Mouse (Mus musculus) embryo, embryonic 10 days (tissue): Measurements from ENCODE around the gene Pex16.

Experiments
- DNase-seq: peaks from one replicate; pipeline ENCODE4 v3.0.0-alpha.2; 2015; ENCODE audit warnings: low spot score

Gene Pex16

DNA sequence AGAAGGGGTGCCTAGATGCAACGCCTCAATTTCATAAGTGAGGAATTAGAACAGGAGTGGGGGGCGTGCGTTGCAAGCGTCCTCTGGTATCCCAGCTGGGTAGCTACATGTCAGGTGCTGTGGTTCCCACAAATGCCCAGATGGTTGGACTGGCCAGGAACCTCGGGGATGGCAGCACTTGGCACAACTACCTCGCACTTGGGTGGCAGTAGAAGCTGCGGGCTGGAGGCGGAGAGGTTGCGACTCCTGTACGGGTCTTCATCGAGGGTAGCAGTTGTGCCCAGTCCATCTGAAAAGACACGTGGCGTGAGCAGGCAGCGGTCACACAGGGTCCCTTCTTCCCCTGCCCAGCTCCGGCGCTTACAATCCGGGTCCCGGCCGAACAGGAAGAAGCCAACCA, 4.1 kb upstream of the Pex16 start:
- peak; percentile 31 for DNase-seq

DNA sequence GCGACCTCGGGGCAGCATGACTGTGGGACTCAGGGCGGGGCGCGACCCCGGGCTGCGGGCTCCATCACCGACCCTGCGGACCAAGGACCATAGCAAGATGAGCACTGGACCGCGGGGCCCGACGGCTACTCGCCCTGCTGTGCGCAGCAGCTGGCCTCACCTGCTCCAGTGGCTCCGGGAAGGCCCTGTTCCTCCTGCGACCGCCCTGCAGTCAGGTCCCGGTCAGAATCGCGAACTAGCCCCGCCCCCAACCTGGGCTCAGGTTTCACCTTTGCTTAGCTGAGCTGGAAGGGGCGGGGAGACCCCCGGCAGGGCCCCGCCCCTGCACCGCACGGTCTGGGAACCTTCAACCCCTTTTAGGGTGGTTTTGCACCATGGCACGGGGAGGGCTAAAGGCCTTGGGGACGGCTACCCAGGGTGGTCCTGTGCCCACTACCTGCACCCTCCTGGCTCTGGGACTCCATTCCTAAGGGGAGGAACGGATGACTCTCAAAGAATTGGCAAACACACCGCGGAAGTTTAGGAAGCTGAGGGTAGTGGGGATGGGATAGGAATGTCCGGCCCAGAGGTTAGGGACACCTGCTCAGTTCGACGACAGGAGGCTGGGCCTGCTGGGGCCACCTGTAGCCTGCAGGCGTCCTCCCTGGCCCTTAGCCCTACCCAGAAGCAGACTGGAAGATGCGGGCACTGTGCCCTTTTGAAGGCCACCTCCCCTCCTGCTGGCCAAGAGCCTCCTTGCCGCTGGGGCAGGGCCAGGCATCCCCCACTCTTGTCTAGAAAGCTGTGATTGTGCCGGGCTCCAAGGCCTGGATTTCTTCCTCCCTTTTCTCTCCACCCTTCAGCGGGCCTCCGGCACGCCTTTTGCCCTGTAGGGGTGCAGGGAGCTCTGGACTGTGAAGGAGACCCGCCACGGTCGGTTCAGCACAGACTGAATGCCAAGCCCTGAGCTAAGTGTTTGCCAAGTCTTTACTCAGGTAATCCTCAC, 3.4 kb upstream of the Pex16 start:
- peak; percentile 84 for DNase-seq

DNA sequence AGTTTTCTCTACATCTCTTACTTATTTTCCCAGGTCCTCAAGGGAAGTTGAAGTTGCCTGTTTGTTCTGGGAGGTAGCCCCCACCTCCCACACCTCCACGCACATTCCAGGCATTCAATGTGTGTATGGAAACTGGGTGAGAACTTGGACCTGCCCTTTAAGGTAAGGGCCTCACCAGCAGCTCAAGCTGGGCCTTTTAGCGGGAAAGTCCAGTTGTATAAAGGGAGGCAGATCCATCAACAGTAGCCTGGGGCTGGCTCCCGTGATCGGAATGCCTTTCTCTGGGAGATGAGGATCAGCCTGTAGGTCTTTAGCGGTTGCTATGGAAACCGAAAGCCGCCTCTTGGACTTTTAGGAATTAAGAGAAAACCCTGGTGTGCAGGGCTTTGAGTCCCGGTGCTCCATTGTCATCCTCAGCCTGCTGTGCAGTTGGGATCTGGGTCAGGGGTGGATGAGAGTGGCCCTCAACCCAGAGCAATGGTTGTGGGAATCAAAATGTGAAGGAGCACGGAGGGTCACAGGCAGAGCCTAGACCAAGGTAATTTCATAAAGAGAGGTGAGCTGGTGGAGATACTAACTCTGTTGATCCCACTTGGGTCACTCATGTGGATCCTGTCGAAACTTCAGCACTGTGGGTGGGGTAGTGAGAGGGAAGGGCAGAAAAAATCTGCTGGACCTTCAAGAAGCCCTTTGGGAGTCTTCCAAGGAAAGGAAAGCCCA, 2.3 kb upstream of the Pex16 start:
- peak; percentile 78 for DNase-seq

DNA sequence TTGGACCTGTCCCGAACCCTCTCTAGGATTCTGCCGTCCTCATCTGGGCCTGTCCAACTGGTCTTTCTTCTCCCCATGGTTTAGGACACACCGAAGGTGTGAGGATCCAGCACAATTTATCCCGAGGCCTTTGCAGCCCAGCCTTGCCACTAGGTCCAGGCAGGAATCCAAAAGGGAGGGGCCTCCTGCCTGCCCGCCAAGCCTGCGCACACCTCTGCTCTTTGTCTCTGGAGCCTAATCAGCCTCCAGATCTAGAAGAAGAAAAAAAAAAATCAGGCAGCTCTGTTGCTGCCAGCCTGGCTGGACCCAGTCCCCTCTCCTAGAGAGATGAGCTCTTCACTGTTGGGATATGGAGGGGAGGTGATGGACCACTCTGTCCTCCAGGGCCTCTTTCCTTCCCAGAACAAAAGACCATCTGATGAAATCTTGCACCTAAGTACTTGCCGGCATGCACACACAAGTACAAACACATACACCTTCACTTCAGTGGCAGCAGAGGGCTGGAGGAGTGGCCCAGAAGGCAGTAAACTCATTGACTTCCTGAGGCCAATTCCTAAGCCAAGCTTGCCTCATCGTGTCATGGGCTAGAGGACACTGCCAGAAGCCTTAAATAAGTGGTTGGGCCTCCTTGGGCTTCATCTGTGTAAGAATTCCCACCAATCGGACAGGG, 1.6 kb upstream of the Pex16 start:
- no peak for DNase-seq

DNA sequence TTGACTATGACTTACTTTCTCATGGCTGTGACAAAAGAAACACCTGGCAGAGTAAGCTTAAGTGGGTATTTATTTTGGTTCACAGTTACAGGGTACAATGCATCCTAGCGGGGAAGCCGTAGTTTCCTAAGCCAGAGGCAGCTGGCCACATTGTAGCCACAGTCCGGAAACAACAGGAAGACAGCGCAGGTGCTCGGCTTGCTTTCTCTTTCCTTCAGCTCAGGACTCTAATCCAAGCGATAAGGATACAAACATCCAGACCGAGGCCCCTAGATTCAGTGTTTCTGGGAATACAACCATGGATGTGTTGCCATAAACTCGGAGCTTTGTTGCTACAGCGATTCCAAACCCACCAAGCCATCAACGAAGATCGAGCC, 1.1 kb upstream of the Pex16 start:
- no peak for DNase-seq

DNA sequence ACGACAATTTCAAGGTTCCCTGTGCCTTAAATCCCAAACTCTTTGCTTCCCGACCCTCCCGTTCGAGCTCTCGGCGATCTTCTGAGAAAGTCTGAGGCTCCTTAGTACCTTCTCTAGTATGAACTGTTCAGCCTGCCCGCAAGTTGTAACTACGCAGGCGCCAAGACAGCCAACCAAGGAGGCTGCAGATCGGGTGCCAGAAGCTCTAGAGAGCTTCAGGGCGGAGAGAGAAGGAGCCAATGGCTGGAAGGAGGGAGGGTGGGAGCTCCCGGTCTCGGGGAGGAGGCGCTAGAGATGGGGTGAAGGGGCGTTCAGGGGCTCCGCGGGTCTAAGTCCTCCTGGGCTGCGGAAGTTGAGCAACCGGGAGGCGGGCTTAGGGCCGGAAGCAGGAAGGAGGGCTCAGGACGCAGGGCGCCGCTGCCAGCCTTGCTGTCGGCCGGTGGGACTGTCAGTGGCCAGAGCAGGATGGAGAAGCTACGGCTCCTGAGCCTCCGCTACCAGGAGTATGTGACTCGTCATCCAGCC, 685 bp downstream of the Pex16 start:
- DNase-seq = peak; percentile 95

DNA sequence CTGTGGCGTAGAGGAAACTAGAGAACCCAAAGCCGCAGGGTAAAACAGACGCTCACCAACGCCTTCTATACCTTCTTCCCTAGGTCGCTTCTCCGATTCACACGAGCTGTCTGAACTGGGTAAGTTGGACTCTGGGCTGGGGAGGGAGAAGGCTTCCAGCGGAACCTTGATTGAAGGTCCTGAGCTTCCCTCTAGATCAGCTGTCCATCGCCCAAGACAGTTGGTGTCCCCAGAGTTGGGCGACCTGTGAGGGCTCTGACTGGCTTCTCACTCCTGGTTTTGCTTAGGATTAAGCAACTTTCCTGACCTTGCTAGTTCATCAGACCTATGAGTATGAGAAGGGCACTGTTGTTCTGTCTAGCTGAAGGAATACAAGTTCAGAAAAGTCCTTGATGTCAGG, 1.3 kb downstream of the Pex16 start:
- DNase-seq = no peak

DNA sequence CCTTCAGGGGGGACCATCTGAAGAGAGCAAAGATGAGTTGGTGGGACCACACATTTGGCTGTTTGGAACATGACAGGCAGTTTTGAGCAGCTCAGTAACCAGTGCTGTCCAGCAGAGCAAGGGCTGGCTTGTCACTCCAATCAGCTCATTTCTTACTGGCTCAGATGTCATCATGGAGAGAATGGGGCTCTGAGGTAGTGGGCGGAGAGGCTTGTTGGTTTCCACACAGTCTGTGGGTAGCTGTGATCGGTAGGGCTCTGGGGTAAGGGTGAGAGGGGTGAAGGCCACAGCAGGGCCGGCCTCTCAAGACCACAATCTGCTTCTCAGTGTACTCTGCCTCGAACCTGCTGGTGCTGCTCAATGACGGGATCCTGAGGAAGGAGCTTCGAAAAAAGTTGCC, 1.8 kb downstream of the Pex16 start:
- no peak for DNase-seq

DNA sequence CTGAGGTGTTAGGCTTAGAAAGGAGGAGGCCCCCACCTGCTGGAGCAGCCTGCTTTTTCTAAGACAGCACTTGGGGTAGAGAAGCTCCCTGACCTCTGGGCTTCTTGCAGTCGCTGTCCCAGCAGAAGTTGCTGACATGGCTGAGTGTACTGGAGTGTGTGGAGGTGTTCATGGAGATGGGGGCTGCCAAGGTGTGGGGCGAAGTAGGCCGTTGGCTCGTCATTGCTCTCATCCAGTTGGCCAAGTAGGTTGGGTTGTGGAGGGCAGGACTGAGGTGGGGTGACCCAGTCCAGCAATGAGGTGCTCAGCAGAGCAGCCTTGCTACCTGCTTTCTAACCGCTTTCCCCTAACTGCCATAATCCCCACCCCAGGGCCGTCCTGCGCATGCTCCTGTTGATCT, 2.8 kb downstream of the Pex16 start:
- no peak for DNase-seq

DNA sequence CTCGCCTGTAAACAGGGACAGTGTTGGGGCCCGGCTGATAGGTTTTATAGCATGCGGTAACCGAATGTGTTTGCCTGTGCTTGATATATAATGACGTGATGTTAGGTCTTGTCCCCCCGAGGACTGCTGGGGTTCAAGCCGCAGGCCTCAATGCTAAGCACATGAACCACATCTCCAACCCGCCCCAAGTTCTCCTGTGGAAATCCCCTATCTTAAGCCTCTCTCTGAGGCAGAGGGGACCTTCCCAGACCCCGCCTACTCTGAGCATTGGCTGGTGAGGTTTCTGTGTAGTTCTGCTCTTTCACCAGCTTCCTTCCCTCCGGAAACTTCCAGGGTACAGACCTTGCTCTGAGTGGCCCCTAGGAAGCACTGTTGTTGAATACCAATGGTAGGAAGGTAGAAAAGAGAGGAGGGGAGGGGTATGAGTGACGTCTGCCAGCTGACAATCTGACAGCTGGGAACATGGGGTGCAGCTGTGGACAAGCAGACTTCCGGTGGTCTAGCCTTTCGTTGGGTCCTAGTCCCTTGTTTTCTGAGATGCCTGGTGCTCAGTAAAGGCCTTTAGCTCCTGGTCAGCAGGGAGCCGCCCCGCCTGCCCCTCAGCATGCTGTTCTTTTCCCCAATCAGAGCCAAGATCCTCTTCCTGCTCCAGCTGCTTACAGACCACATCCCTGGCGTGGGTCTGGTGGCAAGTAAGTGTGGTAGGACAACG, 5.5 kb downstream of the Pex16 start:
- DNase-seq = no peak

DNA sequence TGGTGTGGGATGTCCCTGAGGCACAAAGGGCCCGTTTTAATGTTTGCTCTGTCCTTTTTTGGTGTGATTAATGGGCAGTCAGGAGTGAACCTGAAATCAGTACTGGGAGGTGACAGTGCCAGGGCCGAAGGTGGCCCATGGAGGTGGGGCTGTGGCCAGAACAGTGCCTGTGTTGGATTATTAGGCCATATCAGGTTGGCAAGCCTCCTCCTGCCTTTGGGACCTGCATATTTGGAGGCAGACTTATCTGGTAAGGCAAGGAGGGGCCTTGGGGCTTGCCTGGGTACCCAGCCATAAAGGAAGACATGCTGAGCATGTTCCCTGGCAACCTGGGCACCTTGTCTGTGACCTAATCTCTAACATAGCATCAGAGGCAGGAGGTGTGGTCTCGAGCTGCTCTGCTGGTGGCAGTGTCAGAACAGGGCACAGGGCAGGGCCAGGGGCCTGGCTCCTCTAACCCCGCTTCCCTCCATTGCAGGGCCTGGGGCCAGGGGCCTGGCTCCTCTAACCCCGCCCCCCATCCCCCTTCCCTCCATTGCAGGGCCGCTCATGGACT, 6.1 kb downstream of the Pex16 start:
- DNase-seq = no peak

DNA sequence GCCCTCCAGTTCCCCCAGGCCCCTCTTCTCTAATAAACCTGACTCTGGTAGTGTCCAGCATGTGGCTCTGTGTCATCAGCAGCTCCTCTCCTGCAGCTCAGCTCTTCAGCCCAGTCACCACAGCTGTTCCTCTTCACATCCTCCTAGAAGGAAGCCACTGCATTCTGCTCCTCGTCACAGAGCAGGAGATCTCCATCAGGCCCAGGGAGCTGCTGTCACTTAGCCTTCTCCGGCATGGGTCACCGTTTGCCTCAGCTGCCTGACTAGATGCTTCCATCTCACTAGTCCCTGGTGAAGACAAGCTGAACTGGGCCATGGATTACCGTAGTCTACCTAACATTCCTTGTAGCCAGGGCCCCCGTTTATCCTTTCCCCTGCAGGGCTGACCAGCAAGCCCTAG, 6.7 kb downstream of the Pex16 start:
- DNase-seq = no peak

DNA sequence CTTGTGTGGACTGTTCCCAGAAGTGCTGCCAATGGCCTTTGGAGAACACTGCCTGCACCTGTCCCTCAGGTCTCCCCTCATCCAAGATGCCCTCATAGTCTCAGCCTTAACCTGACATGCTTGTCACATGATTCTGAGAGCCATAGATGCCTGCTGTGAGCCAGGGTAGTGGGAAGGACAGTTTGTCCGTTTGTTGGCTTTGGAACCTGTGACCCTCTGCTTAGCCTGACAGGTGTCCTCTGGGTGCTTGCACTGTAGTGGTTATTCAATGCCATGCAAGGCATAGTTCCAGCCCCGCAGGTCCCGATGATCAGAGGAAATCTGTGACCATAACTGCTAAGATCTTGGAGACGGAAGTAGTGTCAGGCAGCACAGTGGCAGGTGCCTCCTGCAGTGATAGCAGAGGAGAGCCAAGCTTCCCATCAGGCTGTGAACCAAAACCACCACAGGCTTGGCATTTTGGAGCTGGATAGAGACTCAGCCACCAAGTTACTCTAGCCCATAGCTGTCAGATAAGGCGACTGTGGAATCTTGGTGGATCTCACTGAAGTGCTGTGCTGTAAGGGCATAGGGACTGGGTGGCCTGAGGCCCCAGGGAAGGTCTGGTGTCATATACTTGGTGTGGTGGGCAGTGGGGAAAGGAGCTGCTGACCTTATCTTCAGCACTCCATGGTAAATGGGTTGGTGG, 7.6 kb downstream of the Pex16 start, which contains the start of gene 1700029I15Rik:
Gene 1700029I15Rik, plus strand, starts transcription at position 638 of the 688 bp plus-strand sequence.
- no peak for DNase-seq

DNA sequence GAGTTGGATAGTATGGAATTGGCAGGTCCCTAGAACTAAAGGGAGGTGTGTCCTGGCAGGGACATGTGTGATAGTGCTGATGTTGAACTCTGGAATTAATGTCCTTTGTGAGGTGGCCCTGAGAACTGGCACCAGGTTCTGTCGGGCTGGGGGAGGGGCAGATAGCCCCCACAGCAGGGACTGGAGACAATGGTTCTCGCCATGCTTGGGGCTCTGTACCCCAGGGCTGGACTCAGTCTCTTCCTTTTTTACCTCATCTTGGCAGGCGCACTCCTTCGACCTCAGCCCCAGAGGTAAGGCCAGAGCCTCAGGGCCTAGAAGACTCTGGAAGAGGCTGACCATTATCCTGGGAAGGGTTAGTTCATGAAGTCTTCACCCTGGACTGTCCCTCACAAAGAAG, 8.3 kb downstream of the Pex16 start:
- DNase-seq = no peak

DNA sequence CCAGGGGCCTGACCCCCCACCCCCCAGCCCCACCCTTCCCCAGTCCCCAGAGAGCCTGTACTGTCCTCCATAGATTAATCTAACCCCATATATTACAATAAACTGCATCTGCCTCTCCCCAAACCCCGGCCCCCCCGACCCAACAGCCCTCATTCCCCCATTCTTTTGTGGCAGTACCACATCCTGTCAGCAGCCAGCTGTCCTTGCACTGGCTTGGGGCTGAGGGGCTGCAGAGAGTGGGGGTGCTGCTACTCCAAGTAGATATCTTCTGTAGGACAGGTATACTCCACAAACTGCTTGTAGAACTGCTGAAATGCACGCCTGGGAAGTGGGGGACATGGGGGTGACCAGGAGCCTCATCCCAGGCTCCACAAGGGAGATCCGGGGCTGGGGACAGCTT, 9.6 kb downstream of the Pex16 start:
- DNase-seq = no peak

DNA sequence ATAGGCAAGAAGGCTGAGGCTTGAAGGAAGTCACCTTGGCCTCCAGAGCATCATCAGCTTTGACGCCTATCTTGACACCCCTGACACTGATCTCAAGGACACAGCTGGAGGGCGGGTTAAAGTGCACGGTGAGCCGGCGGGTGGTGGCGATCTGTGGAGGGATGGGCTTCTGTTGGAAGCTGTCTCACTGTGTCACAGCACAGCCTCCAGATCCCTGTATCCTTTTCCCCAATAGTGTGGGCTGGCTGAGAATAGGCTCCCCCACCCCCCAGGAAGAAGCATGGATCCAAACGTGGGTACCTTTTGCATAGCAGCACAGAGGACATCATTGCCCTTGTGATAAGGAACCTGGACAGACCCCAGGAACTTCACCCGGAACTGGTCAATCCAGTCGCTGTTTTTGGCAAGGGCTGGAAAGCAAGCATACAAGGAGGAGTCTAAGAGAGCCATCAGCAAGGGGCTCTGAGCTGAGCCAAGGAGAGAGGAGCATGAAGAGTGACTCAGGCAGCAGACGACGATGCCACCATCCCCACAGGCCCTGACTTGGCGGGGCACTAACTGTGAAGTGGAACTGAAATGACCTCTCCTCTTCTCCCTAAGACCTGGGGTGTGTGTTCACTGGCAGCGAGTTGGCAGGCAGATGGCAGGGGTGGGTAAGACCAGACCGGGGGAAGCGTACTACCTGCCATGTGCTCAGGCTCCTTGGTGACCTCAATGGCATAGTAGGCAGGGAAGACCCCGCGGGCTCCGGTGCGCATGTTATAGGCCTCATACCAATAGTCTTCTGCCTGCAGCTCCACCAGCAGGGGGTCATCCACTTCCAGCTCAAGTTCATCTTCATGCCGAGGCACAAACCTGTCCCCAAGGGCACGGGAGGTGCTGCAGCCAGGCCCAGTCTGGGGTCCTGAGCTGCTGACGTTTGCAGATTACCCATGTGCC, 10.9 kb downstream of the Pex16 start:
- no peak for DNase-seq

DNA sequence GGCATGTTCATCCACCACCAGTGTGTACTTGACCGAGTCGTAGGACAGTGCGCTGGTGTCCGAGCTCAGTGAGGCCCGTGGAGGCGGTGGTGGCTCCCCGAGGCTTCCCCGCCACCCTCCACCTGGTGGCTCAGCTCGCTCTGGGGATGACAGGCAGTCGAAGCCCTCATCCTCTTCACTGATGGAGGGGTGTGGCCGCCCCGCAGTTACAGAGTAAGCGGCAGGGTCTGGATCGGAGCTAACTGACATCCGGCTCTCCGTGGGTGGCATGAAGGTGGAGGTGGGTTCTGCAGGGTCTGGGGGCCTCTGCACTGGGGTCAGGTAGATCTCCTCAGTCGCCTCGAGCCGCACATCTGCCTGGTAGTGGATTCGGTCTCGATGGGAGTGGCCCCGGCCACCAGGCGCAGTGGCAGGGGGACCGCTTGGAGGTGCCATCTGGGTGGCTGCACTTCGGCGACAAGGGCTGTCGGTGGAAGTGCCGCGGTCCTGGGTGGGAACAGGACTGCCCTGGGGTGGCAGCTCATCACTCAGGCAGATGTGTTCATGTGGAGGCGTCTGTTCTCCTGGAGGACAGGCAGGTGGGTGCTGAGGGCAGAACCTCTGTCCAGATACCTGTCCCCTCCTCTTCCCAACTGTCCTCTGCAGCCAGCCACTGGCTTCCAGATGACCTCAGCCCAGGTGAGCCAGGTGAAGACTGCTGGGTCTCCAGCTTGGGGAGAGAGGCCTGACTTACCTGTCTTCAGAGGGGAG, 12.5 kb downstream of the Pex16 start:
- DNase-seq = no peak

DNA sequence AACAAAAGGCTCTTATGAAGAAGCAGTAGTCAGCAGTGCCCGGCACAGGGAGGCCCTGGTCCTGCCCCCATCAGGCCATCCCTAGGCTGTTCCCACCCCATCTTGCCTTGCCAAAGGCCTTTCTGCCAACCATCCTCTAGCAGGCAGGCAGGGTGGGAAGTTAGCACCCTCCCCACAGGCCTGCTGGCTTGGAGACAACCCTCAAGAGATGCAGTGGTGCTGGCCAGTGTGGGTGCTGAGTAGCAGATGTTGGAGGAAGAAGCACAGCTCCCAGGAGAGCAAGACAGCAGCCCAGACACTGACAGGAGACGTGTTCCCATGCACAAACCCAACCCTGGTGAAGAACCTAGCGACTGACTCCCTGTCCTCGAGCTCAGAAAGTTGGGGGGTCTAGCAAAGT, 13.2 kb downstream of the Pex16 start:
- no peak for DNase-seq

DNA sequence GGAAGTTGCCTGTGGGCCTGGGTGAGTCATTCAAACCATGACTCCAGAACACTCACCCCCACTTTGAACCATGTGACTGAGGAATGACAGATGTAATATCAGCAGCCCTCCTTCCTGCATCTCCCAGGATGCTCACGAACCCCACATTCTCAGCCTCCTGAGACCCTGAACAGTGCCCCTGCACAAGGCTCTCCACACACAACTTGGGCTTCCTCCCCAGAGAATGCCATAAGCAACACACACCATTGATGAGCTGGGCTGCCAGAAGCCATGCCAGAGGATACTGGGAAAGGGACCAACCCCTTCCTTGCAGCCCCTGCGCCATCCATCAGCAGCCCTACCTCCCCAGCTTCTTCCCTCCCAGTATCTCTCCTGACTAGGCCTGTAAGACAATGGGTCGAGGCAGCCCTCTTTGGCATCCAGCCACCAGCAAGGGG, 13.6 kb downstream of the Pex16 start:
- no peak for DNase-seq
